Mouse (Mus musculus) heart, postnatal 25 days (tissue): ENCODE data around the gene Gm6871. TPM values are rescaled to one million over a fixed set of nuclear protein-coding genes. Genes with fewer than 3 reads are reported as not detected.
"Not testable (repeated sequence)": the region's sequence is repeated elsewhere in the genome, so short reads cannot be mapped to it uniquely, and the experiment has no call there.

Source experiments
- DNase-seq: peaks from one replicate; pipeline ENCODE4 v3.0.0; 2022; ENCODE audit warnings: low spot score
- intact Hi-C: fragments of 180-260 bp; cut with DNase I; formaldehyde crosslinking; loops from one replicate; pipeline ENCODE4 v1.15.1; 2025
- total RNA-seq, 2 experiments: library from RNA; stranded (reverse); gene quantifications; 2 replicates each; pipeline ENCODE4 v1.2.3; 2021

Gm6871 gene
- total RNA-seq, result not detected

DNA sequence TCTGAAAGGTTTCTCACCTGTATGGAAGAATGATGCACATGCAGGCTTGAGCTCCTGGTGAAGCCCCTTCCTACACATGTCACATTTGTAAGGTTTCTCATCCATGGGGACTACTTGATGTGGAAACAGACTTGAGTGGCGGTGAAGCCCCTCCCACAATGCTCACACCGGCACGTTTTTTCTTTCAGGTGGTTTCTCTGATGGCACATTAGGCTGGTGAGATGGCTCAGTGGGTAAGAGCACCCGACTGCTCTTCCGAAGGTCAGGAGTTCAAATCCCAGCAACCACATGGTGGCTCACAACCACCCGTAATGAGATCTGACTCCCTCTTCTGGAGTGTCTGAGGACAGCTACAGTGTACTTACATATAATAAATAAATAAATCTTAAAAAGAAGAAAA lies at the start of gene Gm6871:
Gene Gm6871 (minus strand): TSS at position 101 of the 400 bp plus-strand sequence.
- DNase-seq, intact Hi-C loops: not testable (repeated sequence)

DNA sequence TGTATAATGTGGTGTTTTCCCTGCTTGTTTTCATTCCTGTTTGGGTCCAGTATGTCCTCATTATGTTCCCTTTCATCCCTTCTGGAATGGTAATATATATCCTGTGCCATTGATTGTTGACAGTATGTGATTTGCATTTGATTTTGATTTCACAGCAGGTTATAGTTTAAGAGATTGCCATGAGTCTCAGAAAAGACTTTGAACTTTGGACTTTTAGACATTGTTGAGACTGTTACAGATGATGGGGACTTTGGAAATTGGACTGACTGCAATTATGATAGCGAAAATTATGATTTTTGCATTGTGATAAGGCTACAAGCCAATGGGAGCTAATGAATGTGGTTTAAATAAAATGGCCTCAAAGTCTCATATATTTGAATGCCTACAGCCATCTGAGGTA lies 42.8 kb upstream of the Gm6871 start:
- intact Hi-C loops, DNase-seq: not testable (repeated sequence)

DNA sequence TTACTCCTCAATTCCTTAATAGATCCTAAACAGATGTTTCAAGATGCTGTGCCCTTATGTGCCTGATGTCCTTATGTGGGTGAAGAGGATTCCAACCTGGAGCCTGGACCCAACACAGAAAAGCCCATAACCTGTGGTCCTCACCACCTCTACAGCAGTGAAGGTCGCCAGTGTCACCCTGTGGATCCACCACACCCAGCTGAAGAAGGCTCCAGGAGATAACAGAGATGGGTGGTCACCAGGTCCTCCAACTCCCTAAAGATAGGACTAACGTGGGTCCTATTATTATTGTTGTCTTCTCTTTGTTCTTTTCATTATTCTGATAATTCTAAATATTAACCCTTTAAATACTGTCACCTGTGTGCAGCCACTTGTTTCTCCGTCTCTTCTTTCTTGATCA lies 38.2 kb upstream of the Gm6871 start:
- intact Hi-C loops, result no loop called here
- DNase-seq, result no peak

DNA sequence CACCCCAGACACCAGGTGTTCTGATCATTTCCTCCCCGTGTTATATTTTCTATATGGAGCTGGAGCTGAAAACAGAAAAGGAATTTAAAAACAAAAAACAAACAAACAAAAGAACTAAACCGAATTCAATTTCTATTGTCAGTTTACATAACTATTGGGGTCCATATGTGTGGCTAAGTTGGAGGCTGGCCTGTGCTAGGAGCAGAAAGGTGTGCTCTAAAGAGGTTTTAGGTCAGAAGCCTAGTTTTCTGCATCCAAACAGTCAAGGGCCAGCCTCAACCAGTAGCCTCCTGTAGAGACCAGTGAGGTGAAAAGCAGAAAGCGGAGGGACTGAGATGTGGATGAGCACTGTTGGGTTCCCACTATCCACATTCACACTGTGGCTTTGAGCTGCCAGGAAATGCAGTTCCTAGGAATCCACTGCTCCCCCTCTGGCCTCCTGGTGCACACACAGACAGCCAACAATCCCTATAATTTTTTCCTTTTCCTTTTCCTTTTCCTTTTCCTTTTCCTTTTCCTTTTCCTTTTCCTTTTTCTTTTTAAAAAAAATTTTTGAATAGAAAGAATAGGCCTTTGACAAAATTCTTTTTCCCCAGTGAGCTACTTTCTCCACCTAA lies 26.6 kb upstream of the Gm6871 start:
- intact Hi-C loops, result loop anchor here (5.0 to 10.0 kb wide), 3 partner anchors 32 to 905 kb away; partner anchors contain the start of genes Zfp141 and Zfp788
- DNase-seq, result no peak

DNA sequence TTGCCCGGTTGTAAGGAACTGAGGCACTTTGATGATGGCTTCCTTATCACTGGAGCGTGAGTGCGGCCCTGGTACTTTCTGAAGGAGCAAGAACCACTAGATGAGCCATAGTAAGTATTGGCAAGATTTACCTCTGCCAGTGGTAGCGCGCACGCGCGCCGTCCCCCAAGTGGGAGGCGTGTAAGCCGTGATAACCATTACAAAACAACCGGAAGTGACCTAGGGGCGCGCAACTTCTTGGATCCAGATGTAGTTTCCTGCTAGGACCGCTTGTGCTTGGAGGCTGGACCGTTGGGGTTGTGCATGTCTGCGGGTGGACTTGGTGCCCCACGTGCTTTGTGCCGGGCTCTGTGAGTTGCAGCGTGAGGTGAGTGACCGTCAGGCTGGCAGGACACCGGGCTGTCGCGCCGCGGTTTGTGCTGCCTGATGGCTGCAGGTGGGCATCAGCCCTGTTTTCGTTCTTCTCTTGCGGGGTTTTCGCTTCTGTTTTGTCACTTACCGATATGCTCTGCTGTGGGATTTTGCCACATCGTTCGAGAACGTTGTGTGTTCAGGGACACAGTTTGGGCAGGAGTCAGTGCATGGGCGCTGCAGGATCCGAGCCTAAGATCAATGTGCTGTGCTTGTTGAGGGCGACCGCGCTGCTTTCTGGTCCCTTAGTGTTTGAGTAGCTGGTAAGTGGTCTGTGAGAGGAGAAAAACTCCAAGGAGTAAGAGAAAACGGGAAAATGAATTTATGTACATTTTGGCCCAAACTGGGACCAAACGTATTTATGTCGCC lies 25.8 kb upstream of the Gm6871 start, which contains the start of gene 2610021A01Rik:
Gene 2610021A01Rik (plus strand): TSS at position 197 of the 780 bp plus-strand sequence.
- peak; percentile 85 for DNase-seq
- intact Hi-C loops, result loop anchor here (5.0 to 10.0 kb wide), 3 partner anchors 33 to 906 kb away; partner anchors contain the start of genes Zfp141 and Zfp788

DNA sequence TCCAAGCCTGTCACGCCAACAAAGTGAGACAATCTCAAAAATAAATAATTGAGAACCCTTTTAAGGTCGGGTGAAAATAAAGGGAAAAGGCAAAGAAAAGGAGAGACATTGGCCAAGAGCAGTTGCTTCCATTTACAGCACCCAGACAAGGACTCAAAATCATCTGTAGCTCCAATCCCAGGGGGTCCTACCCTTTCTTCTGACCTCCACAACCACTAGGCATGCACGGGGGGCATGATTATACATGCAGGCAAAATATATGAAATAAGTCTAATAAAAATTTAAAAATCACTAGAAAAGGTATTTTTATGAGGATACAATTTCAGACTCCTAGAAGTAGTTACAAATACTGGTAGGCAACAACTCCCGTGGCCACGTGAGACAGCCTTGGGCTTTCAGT lies 25.2 kb upstream of the Gm6871 start:
- intact Hi-C loops, result loop anchor here (5.0 to 10.0 kb wide), 3 partner anchors 34 to 906 kb away; partner anchors contain the start of genes Zfp141 and Zfp788
- DNase-seq, result no peak

DNA sequence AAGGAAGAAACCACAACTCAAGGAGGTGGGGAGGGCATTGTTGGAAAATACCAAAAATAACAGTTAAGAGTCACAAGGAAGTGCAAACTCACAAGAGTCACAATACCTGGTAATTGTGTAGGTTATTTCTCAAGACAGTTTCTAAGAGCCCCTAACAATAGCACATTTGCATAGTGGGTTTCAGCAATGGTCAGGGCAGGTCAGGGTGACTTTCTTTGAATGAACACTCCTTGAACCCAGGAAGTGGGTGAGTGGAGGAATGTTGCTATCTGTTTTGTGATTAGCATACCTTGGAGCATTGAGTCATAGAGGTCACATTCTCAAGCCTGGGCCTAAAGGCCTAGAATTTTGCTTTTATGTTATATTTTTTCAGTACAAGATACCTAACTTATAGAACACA lies 14.4 kb upstream of the Gm6871 start:
- intact Hi-C loops, DNase-seq: not testable (repeated sequence)

DNA sequence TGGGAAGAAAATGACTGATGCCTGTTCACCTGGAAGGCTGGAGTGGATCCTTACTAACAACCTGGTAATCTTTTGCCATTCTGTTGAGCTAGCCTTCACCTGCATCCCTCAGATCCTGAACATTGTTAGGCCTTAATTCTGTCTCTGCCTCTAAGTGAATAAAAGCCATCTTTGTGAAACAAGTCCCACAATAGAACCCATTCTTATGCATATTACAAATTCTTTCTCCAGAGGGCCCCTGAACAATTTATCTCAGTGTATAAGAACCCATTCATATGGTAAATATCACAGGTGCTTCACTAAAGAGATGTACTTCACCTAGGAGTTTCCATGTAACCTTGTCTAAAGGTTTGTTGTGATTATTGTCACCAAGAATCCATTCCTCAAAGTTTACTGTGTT lies 8.6 kb upstream of the Gm6871 start:
- no peak for DNase-seq

DNA sequence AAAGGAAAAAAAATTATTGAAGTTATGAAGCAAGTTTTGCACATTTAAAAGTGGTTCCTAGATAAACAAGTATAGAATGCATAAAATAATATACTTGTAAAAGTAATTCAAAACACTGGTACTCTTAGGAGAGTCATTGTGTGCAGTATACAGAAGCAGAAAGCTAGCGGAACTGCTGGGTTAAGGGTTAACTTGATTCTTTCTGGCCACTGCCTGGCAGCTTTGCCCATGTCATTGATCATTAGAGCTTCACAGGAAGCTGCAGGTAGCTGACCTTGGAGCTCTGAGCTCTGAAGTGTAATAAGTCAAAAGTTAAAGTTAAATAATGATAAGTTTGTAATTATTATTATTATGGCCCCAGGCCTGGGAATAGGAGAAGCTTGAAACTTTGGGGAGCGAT lies 4.5 kb upstream of the Gm6871 start:
- DNase-seq, result no peak
- intact Hi-C loops, result no loop called here

More for the DNA sequence above, 8.6 kb upstream of the Gm6871 start:
- intact Hi-C loops, result no loop called here

DNA sequence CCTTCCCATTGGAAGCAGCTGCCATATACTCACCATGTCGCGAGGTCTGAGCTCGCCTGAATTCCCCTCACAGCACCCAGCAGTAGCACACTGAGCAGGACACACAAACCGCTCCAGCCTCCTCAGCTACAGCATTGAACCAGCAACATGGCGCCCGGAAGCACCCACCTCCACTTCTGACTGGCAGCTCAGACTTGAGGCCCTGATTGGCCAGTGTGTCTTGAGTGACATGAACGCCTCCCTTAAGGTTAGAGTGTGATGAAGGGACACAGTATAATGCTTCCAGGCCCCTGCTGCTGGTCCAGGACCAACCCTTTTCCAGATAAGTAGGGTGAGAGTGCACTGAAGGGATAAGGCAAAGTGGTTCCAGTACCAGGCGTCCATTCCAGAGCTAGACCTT lies 12.8 kb downstream of the Gm6871 start:
- no peak for DNase-seq
- intact Hi-C loops, result no loop called here

DNA sequence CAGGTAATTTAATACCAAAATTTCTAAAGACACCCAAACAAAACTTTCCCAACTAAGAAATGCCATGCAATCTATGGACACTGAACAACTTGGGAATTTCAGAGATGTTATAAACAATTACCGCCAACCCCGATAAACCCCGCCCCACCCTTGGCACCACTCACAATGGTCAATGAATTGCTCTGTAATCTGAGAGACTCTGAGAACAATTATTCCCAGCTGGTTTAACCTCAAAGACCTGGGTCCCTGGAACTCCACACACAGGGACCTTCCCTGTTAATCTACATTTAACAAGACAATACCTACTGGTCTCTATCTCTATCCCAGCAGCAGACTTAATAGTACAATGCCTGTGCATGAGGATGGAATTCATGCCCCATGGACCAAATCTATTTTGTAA lies 60.8 kb downstream of the Gm6871 start:
- DNase-seq, result no peak
- intact Hi-C loops, result no loop called here

DNA sequence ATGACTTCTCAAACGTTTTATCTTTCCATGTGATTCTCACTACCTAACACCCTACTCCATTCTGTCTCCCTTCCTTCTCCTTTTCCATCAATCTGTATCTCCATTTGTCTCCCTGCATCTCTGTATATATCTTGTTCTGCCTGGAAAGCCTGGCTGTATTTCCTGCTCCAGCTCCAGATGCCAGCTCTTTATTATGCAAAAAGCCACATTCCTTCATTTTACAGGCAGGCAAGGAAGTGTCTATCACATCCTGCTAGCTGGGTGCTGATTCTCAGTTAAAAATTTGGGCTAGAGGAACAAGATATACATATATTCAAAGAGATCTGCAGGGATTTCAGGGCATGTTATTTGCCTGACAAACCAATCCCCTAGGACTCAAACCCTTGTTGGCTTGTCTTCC lies 61.3 kb downstream of the Gm6871 start:
- intact Hi-C loops, result no loop called here

DNA sequence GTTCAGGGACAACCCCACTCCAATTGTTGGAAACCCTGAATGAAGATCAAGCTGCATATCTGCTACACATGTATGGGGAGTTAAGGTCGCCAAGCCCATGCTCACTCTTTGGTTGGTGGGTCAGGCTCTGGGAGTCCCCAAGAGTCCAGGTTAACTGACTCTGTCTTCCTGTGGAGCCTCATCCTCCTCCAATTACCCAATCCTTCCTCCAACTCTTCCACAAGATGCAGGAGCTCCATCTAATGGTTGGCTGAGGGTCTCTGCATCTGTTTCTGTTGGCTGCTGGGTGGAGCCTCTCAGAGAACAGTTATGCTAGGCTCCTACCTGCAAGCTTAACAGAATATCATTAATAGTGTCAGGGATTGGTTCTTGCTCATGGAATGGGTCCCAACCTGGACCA lies 71.1 kb downstream of the Gm6871 start:
- intact Hi-C loops, result loop anchor here (1.0 to 5.0 kb wide), 2 partner anchors 8 to 95 kb away; partner anchors contain the start of gene 2610021A01Rik
- DNase-seq, result no peak

More for the DNA sequence above, 61.3 kb downstream of the Gm6871 start:
- no peak for DNase-seq

DNA sequence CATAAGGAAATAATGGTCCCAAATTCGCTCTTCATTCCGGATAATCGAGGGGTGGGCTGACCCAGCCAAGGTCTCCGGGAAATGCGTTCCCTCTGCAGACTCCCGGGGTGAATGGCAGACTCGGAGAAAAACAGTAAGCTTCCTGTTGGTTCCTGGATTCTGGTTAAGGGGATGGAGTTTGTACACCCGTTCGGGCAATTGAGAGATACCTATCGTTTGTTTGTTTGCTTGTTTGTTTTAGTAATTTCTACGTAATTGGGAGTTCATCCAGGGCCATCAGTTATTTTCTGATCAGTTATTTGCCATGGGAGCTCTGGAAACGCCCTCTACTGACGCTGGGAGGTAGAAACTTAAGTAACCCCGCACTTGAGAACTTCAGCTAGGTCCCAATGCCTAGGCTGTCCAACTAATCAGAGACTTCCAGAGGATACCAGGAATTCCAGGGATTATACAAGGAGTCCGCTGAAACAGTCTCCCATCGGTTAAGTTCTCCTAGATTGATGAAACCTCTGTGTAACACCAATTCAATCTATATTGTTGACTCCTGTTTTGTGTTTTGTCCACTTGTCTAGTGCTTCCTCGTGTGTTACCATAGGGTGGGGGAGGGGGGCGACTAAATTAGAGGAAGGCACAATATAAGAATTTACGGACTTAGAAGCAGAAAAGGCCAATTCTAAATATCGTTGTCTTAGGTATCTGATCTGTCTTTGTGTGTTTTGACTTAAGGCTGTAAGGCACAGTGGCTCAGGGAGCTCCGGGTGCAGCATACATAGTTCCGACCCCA lies 73.1 kb downstream of the Gm6871 start:
- peak; percentile 39 for DNase-seq
- intact Hi-C loops, result loop anchor here (5.0 kb wide), 1 partner anchor 97 kb away; the partner anchor contains the start of gene 2610021A01Rik

DNA sequence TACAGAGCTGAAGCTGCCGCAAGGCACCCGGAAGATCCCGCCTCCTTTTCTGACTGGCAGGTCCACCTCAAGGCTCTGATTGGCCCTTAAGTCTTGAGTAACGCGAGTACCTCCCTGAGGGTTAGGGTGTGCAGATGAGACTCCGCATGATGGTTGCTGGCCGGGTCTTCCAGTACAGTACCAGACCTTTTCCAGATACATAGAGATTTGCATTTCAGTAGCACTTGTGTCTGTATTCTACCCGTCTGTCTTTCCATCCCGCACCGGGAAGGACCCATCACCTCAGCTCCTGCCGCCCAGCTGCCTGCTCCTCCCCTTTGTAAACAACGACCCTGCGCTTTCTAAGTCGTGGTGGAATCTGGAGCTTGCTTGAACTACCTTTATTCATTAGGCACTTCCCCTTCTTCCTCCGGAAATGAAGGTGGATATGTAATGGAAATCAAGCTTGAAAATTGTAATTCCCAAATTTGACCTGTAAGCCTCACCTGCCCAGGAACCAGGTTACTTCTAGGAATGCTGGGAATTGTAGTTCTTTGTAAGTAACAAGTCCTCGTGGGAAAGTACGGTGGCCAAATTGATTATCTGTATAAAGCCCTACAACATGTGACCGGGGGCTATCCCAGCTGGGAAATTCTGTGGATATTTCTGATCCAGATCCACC lies 73.9 kb downstream of the Gm6871 start, which contains the start of the genes Gm20449 and AW146154:
Gene Gm20449 (minus strand): TSS at position 29 of the 661 bp plus-strand sequence.
Gene AW146154 (minus strand): TSS at position 502 of the 661 bp plus-strand sequence.
- intact Hi-C loops, result loop anchor here (2.0 to 5.0 kb wide), 2 partner anchors 98 to 133 kb away; partner anchors contain the start of genes 2610021A01Rik and Zfp788

DNA sequence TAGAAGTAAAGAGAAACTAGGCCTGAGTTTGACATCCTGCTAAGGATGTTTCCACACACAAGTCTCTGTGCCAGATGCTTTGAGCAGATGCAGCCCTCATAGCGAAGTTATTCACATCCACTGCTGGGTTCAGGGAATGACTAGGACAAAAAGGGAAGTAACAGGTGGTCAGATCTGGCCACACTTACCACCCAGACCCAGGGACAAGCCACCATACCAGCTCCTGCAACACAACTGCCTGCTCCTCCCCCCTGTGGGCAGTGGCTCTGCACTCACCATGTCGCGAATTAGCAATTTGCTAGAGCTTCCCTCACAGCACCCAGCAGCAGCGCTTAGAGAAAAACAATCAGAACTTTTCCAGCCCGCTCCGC lies 74.5 kb downstream of the Gm6871 start:
- DNase-seq, result not testable (repeated sequence)
- intact Hi-C loops, result loop anchor here (2.0 kb wide), 1 partner anchor 134 kb away; the partner anchor contains the start of gene Zfp788

More for the DNA sequence above, 73.9 kb downstream of the Gm6871 start, which contains the start of the genes Gm20449 and AW146154:
- DNase-seq, result peak; percentile 96

DNA sequence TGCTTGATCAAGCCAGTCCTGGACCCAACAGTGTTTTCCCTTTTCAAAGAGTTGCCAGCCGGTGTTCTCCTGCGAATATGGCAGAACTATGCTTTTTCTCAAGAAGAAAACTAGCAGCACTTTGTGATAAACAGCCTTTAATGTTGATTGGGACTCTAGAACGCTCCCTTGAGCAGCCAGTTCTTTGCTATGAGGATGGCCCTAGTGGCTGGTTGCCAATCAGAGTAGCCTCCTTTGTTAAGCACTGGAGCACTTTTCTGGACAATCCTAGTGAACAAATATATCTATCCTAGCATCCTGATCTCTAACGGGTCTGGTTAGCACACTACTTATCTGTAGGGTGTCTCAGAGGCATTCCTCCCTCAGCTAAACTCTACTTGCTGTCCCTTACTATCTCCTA lies 75.0 kb downstream of the Gm6871 start:
- intact Hi-C loops, result loop anchor here (2.0 kb wide), 1 partner anchor 134 kb away; the partner anchor contains the start of gene Zfp788
- not testable (repeated sequence) for DNase-seq

DNA sequence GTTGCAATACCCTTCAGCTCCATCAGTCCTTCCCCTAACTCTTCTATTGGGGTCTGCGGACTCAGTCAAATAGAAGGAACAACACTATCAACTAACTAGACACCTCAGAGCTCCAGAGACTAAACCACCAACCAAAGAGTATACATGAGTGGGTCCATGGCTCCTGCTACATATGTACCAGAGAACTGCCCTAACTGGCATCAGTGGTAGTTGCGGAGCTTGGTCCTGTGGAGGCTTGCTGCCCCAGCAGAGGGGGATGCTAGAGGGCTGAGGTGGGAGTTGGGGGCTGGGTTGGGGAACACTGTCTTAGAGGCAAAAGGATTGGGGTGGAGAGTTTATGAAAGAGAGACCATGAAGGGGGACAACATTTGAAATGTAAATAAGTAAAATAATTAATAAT lies 75.6 kb downstream of the Gm6871 start:
- intact Hi-C loops, result loop anchor here (2.0 kb wide), 1 partner anchor 135 kb away; the partner anchor contains the start of gene Zfp788
- no peak for DNase-seq
